Mouse (Mus musculus) small intestine, adult 2 months (tissue): ENCODE measurements around the gene Mex3a. TPM values are rescaled to one million over a fixed set of nuclear protein-coding genes. Genes with fewer than 3 reads are reported as not detected.
A peak's percentile ranks its signal among the peaks of the same experiment; 100 is the strongest.

ENCODE experiments used
- H3K27ac ChIP-seq: fragments of 200-500 bp; 2 replicates; pipeline ENCODE4 v1.5.1; 2012; ENCODE audit warnings: low read depth, low read length, control low read depth, inconsistent platforms; ENCODE audit not compliant: insufficient read depth
- H3K27me3 ChIP-seq: fragments of 200-500 bp; 2 replicates; pipeline ENCODE4 v1.6.1; 2012; ENCODE audit warnings: mild to moderate bottlenecking, moderate library complexity, low read length, inconsistent platforms; ENCODE audit not compliant: control insufficient read depth, insufficient read depth
- H3K36me3 ChIP-seq: fragments of 200-500 bp; 2 replicates; pipeline ENCODE4 v1.6.1; 2012; ENCODE audit warnings: mild to moderate bottlenecking, low read length, control low read depth, inconsistent platforms; ENCODE audit not compliant: control insufficient read depth, insufficient read depth
- H3K4me1 ChIP-seq: fragments of 200-500 bp; 2 replicates; pipeline ENCODE4 v1.6.1; 2012; ENCODE audit warnings: low read length, inconsistent platforms, mixed read lengths; ENCODE audit not compliant: control insufficient read depth, insufficient read depth, insufficient read length
- H3K4me3 ChIP-seq: fragments of 200-500 bp; 2 replicates; pipeline ENCODE4 v1.5.1; 2012; ENCODE audit warnings: low read depth, mild to moderate bottlenecking, control low read depth, inconsistent platforms, low read length, moderate library complexity
- CTCF ChIP-seq: fragments of 200-500 bp; IDR thresholded peaks from 2 replicates; pipeline ENCODE4 v1.5.1; 2012; ENCODE audit warnings: low read depth, mild to moderate bottlenecking, control low read depth, inconsistent platforms, low read length, moderate library complexity, mixed read lengths; ENCODE audit not compliant: insufficient replicate concordance, insufficient read length; ENCODE audit errors: extremely low read depth
- POLR2A ChIP-seq: fragments of 200-500 bp; IDR thresholded peaks from 2 replicates; pipeline ENCODE4 v1.6.1; 2012; ENCODE audit warnings: low read depth, mild to moderate bottlenecking, control low read depth, inconsistent platforms, low read length, moderate library complexity
- WGBS: fragments of 180-500 bp; shearing (Covaris S2); methylation state at CpG from one replicate; pipeline ENCODE4 v1.1.7; 2018; 5-methylcytosine and 5-hydroxymethylcytosine counted together
- polyA plus RNA-seq: library from polyadenylated mRNA; depleted of rRNA; stranded (reverse); fragments of >200 nt; gene quantifications from 2 replicates; pipeline ENCODE4 v1.2.3, GENCODE M21; 2012

The Mex3a gene
- polyA plus RNA-seq, 1 experiment = 0.60 TPM

- 37% methylated on average over 3 of the region's 3 CpGs for WGBS
- no peak for TF ChIP-seq CTCF
- no peak for TF ChIP-seq POLR2A
- peak overlapping the region; percentile 31 for H3K4me3 ChIP-seq
Measured at GRCm38 (mm10) chr3:88509250-88509649, 22.9 kb upstream of the Mex3a start.

GRCm38 (mm10) chr3:88509692-88510420 lies 22.3 kb upstream of the Mex3a start, which contains the start of gene Lmna:
Gene Lmna, minus strand, starts transcription at chr3:88509956.
- H3K4me1 ChIP-seq = peaks cover 44% of the 10 kb centered on the region
- peak within 1 kb of the TSS; percentile 64 for H3K4me3 ChIP-seq
- H3K36me3 ChIP-seq = no peaks in the 10 kb centered on the region
- peak within 1 kb of the TSS; percentile 95 for H3K27ac ChIP-seq
- TF ChIP-seq POLR2A (peak; percentile 60), CTCF (peak; percentile 79; the same call in 1 of the 2 replicates)
- no peaks in the 10 kb centered on the region for H3K27me3 ChIP-seq
- under 1% methylated on average over 31 of the region's 31 CpGs for WGBS

More at GRCm38 (mm10) chr3:88509250-88509649, 22.9 kb upstream of the Mex3a start:
- Histone ChIP-seq H3K4me1 (peaks cover 37% of the 10 kb centered on the region), H3K27ac (peak overlapping the region; percentile 95), H3K27me3 (no peaks in the 10 kb centered on the region), H3K36me3 (no peaks in the 10 kb centered on the region)

DNA sequence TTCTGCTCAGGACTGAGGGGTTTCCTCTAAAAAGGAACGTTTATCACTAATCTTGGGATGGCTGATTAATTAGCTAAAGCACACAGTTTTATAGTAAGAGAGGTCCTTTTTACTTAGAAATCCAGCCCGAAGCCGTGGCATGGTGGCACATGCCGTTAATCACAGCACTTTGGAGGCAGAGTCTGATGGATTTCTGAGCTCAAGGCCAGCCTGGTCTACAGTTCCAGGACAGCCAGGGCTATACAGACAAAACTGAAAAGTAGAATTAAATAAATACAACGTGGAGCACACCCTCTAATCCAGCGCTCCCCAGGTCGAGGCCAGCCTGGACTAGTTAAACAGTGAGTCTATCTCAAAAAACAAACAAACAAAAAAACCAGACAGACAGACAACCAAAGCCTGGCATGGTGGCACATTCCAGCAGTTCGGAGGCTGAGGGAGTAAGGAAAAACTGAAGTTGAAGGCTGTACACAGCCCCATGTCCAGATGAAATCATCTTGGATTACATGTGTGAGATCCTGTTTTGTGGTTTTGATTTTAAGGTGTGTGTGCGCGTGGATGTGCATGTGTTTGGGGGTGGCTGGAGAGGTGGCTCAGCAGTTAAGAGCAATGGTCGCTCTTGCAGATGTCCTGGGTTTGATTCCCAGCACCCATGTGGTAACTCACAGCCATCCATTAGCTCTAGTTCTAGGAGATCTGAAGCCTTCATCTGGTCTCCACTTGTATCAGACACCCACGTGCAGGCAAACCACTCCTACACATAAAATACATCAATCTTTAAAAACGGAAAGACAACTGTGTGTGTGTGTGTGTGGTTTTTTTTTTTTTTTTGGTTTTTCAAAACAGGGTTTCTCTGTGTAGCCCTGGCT lies 21.5 kb upstream of the Mex3a start:
- H3K4me3 ChIP-seq = peak overlapping the region; percentile 64; the same call in 1 of the 2 replicates
- H3K36me3 ChIP-seq = no peaks in the 10 kb centered on the region
- peak overlapping the region; percentile 69 for H3K27ac ChIP-seq
- H3K4me1 ChIP-seq = peaks cover 51% of the 10 kb centered on the region
- WGBS = 53% methylated on average over 13 of the region's 13 CpGs
- no peaks in the 10 kb centered on the region for H3K27me3 ChIP-seq
- TF ChIP-seq CTCF (no peak), POLR2A (no peak)

- Histone ChIP-seq H3K36me3 (no peaks in the 10 kb centered on the region), H3K4me1 (peaks cover 57% of the 10 kb centered on the region), H3K27ac (peak overlapping the region; percentile 96; the same call in 1 of the 2 replicates), H3K27me3 (no peaks in the 10 kb centered on the region), H3K4me3 (no peak overlapping the region)
- 61% methylated on average over 4 of the region's 4 CpGs for WGBS
- no peak for TF ChIP-seq POLR2A
- no peak for TF ChIP-seq CTCF
Measured at GRCm38 (mm10) chr3:88511559-88511958, 20.6 kb upstream of the Mex3a start.

- TF ChIP-seq POLR2A (no peak), CTCF (no peak)
- Histone ChIP-seq H3K27me3 (no peaks in the 10 kb centered on the region), H3K4me3 (no peak overlapping the region), H3K36me3 (no peaks in the 10 kb centered on the region), H3K27ac (peak overlapping the region; percentile 96), H3K4me1 (peaks cover 57% of the 10 kb centered on the region)
- 34% methylated on average over 6 of the region's 6 CpGs for WGBS
Measured at GRCm38 (mm10) chr3:88512141-88512895, 19.9 kb upstream of the Mex3a start.

- TF ChIP-seq CTCF (no peak), POLR2A (no peak)
- H3K27ac ChIP-seq = peak overlapping the region; percentile 96
Measured at GRCm38 (mm10) chr3:88512896-88513545, 19.2 kb upstream of the Mex3a start.

More at GRCm38 (mm10) chr3:88512896-88513545, 19.2 kb upstream of the Mex3a start:
- no peaks in the 10 kb centered on the region for H3K27me3 ChIP-seq
- H3K4me3 ChIP-seq = no peak overlapping the region
- 40% methylated on average over 15 of the region's 15 CpGs for WGBS
- peaks cover 57% of the 10 kb centered on the region for H3K4me1 ChIP-seq
- no peaks in the 10 kb centered on the region for H3K36me3 ChIP-seq
